Mouse (Mus musculus) liver, embryonic 14.5 days (tissue): ENCODE measurements around the gene Muc5ac.

Experiments
- CTCF ChIP-seq: IDR thresholded peaks from 2 replicates; pipeline ENCODE4 v1.5.1; 2016; ENCODE audit warnings: antibody characterized with exemption, low read depth, control low read depth
- EP300 ChIP-seq: IDR thresholded peaks from 2 replicates; pipeline ENCODE4 v1.6.1; 2016; ENCODE audit warnings: antibody characterized with exemption, low read depth

DNA sequence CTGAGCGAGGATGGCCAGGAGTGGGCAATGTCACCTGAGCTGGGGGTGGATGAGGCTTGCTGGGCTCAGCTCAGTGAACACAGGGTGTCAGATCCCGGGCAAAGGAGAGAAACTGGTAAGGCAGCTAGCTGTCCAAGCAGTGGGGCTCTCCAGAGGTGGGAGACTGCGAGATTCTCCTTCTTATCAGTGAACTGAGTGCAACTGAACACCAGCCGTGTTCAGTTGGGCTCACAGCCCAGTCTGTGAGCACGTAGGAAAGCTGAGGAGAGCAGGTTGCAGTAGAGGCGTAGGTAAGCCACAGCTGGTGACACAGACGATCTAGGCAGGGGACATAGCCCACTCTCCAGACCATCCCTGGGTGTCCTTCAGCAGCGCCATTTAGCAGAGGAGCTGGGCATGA lies 47.7 kb downstream of the Muc5ac start:
- TF ChIP-seq EP300 = no peak
- no peak for TF ChIP-seq CTCF
